30 mouse cellular contexts compared by ENCODE assay signal in genomic region chr2:164445399-164446085, GRCm38 (mm10). TPM values are rescaled to one million over a fixed set of nuclear protein-coding genes. Genes with fewer than 3 reads are reported as not detected.
A peak's percentile ranks its signal among the peaks of the same experiment; 100 is the strongest.
DNase-seq lines count a peak whose midpoint lies in the region; ATAC-seq and TF ChIP-seq lines count a peak whose summit lies in the region.
"Had no signal": no experiment of that assay in that cellular context is flagged by ENCODE, and none has a peak within 500 bp of the region (broad histone marks: within the 10 kb centered on the region; RNA-seq: fewer than 3 reads in every experiment).

No protein-coding gene starts in this region.

- WGBS in kidney, adult 2 months = 78% methylated on average over 3 of the region's 3 CpGs
- WGBS in liver, embryonic 13.5 days (ENCODE audit: insufficient replicate concordance) = 55% methylated on average over 3 of the region's 3 CpGs
- 54% methylated on average over 3 of the region's 3 CpGs for WGBS in liver, embryonic 12.5 days (ENCODE audit: insufficient replicate concordance)
- 42% methylated on average over 3 of the region's 3 CpGs for WGBS in liver, postnatal 0 days (ENCODE audit: insufficient replicate concordance)

- ATAC-seq in liver, embryonic 13.5 days (ENCODE audit: low read depth) = no peak
- ATAC-seq in liver, embryonic 12.5 days = no peak
- peak; percentile 76 for ATAC-seq in liver, postnatal 0 days
- ATAC-seq: CD4-positive, CD25-positive, alpha-beta regulatory T cell, adult 4 months; forebrain, embryonic 14.5 days; forebrain, embryonic 16.5 days; Patski had no signal

- no peaks in the 10 kb centered on the region for H3K27me3 ChIP-seq in kidney, adult 2 months (replicated peaks; ENCODE audit: control insufficient read depth, insufficient read depth, low read length)
- peaks cover 50% of the 10 kb centered on the region for H3K27me3 ChIP-seq in liver, embryonic 13.5 days
- peaks cover 52% of the 10 kb centered on the region for H3K27me3 ChIP-seq in liver, embryonic 12.5 days (replicated peaks)
- H3K27me3 ChIP-seq in ES-Bruce4 (ENCODE audit: control insufficient read depth, insufficient read depth, low read length, poor library complexity, severe bottlenecking) = no peaks in the 10 kb centered on the region
- H3K27me3 ChIP-seq in liver, postnatal 0 days (ENCODE audit: insufficient read depth, low read length) = 0 out of 2 replicates have a peak, but pooled peaks cover 6% of the 10 kb centered on the region
- H3K27me3 ChIP-seq: embryonic facial prominence, embryonic 13.5 days; embryonic facial prominence, embryonic 15.5 days; Patski had no signal

- H3K4me2 ChIP-seq in liver, embryonic 13.5 days = no peak overlapping the region
- H3K4me2 ChIP-seq in liver, embryonic 12.5 days = no peak overlapping the region
- 0 out of 2 replicates have a peak overlapping the region, but pooled peaks have one; percentile 27 for H3K4me2 ChIP-seq in liver, postnatal 0 days (ENCODE audit: low read depth, low read length)
- H3K4me2 ChIP-seq: embryonic facial prominence, embryonic 13.5 days; embryonic facial prominence, embryonic 15.5 days; forebrain, embryonic 12.5 days had no signal

- TF ChIP-seq EP300 in ES-Bruce4 (IDR thresholded peaks at IDR 0.05; ENCODE audit: insufficient read depth, low read depth, low read length) = no peak
- peak; percentile 61; the same call in 1 of the 2 replicates for TF ChIP-seq EP300 in liver, postnatal 0 days (IDR thresholded peaks at IDR 0.05; ENCODE audit: low read depth)

- peaks cover 8% of the 10 kb centered on the region; the same call in 1 of the 2 replicates for H3K4me1 ChIP-seq in kidney, adult 2 months (ENCODE audit: control insufficient read depth, insufficient read depth, low read length)
- H3K4me1 ChIP-seq in liver, embryonic 13.5 days (replicated peaks) = peaks cover 5% of the 10 kb centered on the region
- H3K4me1 ChIP-seq in liver, embryonic 12.5 days = 0 out of 2 replicates have a peak, but pooled peaks cover 4% of the 10 kb centered on the region
- peaks cover 5% of the 10 kb centered on the region for H3K4me1 ChIP-seq in ES-Bruce4 (ENCODE audit: control insufficient read depth, insufficient read depth, low read length)
- H3K4me1 ChIP-seq in liver, postnatal 0 days (ENCODE audit: insufficient read depth) = no peaks in the 10 kb centered on the region

- H3K9me3 ChIP-seq in liver, embryonic 13.5 days (replicated peaks) = no peaks in the 10 kb centered on the region
- H3K9me3 ChIP-seq in liver, embryonic 12.5 days (replicated peaks) = no peaks in the 10 kb centered on the region
- no peaks in the 10 kb centered on the region for H3K9me3 ChIP-seq in ES-Bruce4 (replicated peaks; ENCODE audit: control insufficient read depth, insufficient read depth, low read length, poor library complexity, severe bottlenecking)
- no peaks in the 10 kb centered on the region for H3K9me3 ChIP-seq in liver, postnatal 0 days (ENCODE audit: low read length)
- H3K9me3 ChIP-seq: embryonic facial prominence, embryonic 13.5 days; embryonic facial prominence, embryonic 15.5 days; forebrain, embryonic 10.5 days; forebrain, embryonic 12.5 days; G1E had no signal

- no peak for TF ChIP-seq CTCF in kidney, adult 2 months (conservative IDR thresholded peaks at IDR 0.05; ENCODE audit: insufficient read depth, insufficient read length, low read depth, low read length)
- TF ChIP-seq CTCF in ES-Bruce4 (IDR thresholded peaks at IDR 0.05; ENCODE audit: low read depth, low read length) = no peak
- no peak for TF ChIP-seq CTCF in liver, postnatal 0 days (IDR thresholded peaks at IDR 0.05; ENCODE audit: low read depth)

- no peak for TF ChIP-seq POLR2A in kidney, adult 2 months (IDR thresholded peaks at IDR 0.05; ENCODE audit: low read depth, low read length)
- TF ChIP-seq POLR2A in ES-Bruce4 (IDR thresholded peaks at IDR 0.05; ENCODE audit: insufficient read depth, low read length) = no peak

- H3K9ac ChIP-seq in liver, embryonic 13.5 days = no peak overlapping the region
- H3K9ac ChIP-seq in liver, embryonic 12.5 days = no peak overlapping the region
- peak overlapping the region; percentile 28; the same call in 1 of the 2 replicates for H3K9ac ChIP-seq in ES-Bruce4 (ENCODE audit: low read depth, poor library complexity, severe bottlenecking)
- no peak overlapping the region for H3K9ac ChIP-seq in liver, postnatal 0 days (replicated peaks)
- H3K9ac ChIP-seq: embryonic facial prominence, embryonic 13.5 days; embryonic facial prominence, embryonic 15.5 days; forebrain, embryonic 12.5 days had no signal

- 0 out of 2 replicates have a peak overlapping the region, but pooled peaks have one; percentile 8 for H3K27ac ChIP-seq in kidney, adult 2 months (ENCODE audit: insufficient read depth, low read depth, low read length)
- peak overlapping the region; percentile 29; the same call in 1 of the 2 replicates for H3K27ac ChIP-seq in liver, embryonic 13.5 days
- H3K27ac ChIP-seq in liver, embryonic 12.5 days = no peak overlapping the region
- peak overlapping the region; percentile 70 for H3K27ac ChIP-seq in ES-Bruce4 (ENCODE audit: insufficient read depth, low read length)
- peak overlapping the region; percentile 89 for H3K27ac ChIP-seq in liver, postnatal 0 days (ENCODE audit: low read depth)
- H3K27ac ChIP-seq: embryonic facial prominence, embryonic 13.5 days; embryonic facial prominence, embryonic 15.5 days; forebrain, embryonic 10.5 days; forebrain, embryonic 12.5 days had no signal

- no peak for DNase-seq in kidney, adult 2 months
- no peak for DNase-seq in kidney, postnatal 36 days
- DNase-seq in liver, embryonic 13.5 days = no peak
- DNase-seq in liver, postnatal 0 days = no peak
- DNase-seq in lung, postnatal 25 days (ENCODE audit: low spot score) = no peak
- DNase-seq: adrenal gland, adult 2 months; adrenal gland, postnatal 10 days; adrenal gland, postnatal 25 days; B cell, adult 2 months; cerebellum, adult 11 months; cerebellum, adult 18-20 months; cerebellum, adult 8-10 months; cerebellum, adult 9-11 months; cerebellum, postnatal 14 days; cerebellum, postnatal 36 days; embryo, embryonic 11 days had no signal

- H3K4me3 ChIP-seq in kidney, adult 2 months (ENCODE audit: insufficient read depth, low read depth, low read length) = no peak overlapping the region
- H3K4me3 ChIP-seq in liver, embryonic 13.5 days (replicated peaks) = no peak overlapping the region
- H3K4me3 ChIP-seq in liver, embryonic 12.5 days = no peak overlapping the region
- H3K4me3 ChIP-seq in ES-Bruce4 (ENCODE audit: low read depth, low read length) = no peak overlapping the region
- H3K4me3 ChIP-seq in liver, postnatal 0 days (ENCODE audit: low read depth, low read length) = no peak overlapping the region
- H3K4me3 ChIP-seq: embryonic facial prominence, embryonic 13.5 days; embryonic facial prominence, embryonic 15.5 days; erythroblast, embryonic 14.5 days; forebrain, embryonic 10.5 days; forebrain, embryonic 12.5 days had no signal

- no peaks in the 10 kb centered on the region for H3K36me3 ChIP-seq in kidney, adult 2 months (ENCODE audit: control insufficient read depth, insufficient read depth, low read length)
- no peaks in the 10 kb centered on the region for H3K36me3 ChIP-seq in liver, embryonic 13.5 days
- no peaks in the 10 kb centered on the region for H3K36me3 ChIP-seq in liver, embryonic 12.5 days
- no peaks in the 10 kb centered on the region for H3K36me3 ChIP-seq in ES-Bruce4 (ENCODE audit: control insufficient read depth, insufficient read depth, low read length, poor library complexity, severe bottlenecking)
- H3K36me3 ChIP-seq in liver, postnatal 0 days (replicated peaks; ENCODE audit: insufficient read depth, low read length) = no peaks in the 10 kb centered on the region
- H3K36me3 ChIP-seq: embryonic facial prominence, embryonic 13.5 days; embryonic facial prominence, embryonic 15.5 days; forebrain, embryonic 10.5 days; forebrain, embryonic 12.5 days; G1E had no signal

RNA-seq across cellular contexts. Expression of gene Sdc4, which starts 1.9 kb away (rescaled TPM):
- 194 and 212 TPM in 2 replicates for polyA plus RNA-seq in kidney, adult 2 months (2012; rRNA removed)
- 33.6 and 37.0 TPM in 2 replicates for polyA plus RNA-seq in liver, embryonic 13.5 days (2015; fragmentation: Nextera tagmentation; extraction: Ambion mirVana)
- 31.3 and 31.8 TPM in 2 replicates for polyA plus RNA-seq in liver, embryonic 12.5 days (2016; fragmentation: Nextera tagmentation; extraction: Ambion mirVana)
- polyA plus RNA-seq in ES-Bruce4 (2011; ENCODE audit: insufficient read depth, insufficient read length, low read depth, missing spikeins) = 212 and 213 TPM in 2 replicates
- polyA plus RNA-seq in liver, postnatal 0 days (2015; fragmentation: Nextera tagmentation; extraction: Ambion mirVana) = 194 and 208 TPM in 2 replicates
- polyA plus RNA-seq: G1E had no signal

RNA-seq across cellular contexts. Expression of gene Sys1, which starts 11.2 kb away (rescaled TPM):
- 94.5 and 122 TPM in 2 replicates for polyA plus RNA-seq in kidney, adult 2 months (2012; rRNA removed)
- 28.5 and 33.2 TPM in 2 replicates for polyA plus RNA-seq in liver, embryonic 13.5 days (2015; fragmentation: Nextera tagmentation; extraction: Ambion mirVana)
- polyA plus RNA-seq in liver, embryonic 12.5 days (2016; fragmentation: Nextera tagmentation; extraction: Ambion mirVana) = 36.1 and 37.9 TPM in 2 replicates
- polyA plus RNA-seq in ES-Bruce4 (2011; ENCODE audit: insufficient read depth, insufficient read length, low read depth, missing spikeins) = 13.3 and 19.8 TPM in 2 replicates
- polyA plus RNA-seq in liver, postnatal 0 days (2015; fragmentation: Nextera tagmentation; extraction: Ambion mirVana) = 43.5 and 46.2 TPM in 2 replicates

RNA-seq across cellular contexts. Expression of gene Gm20458, which starts 15.2 kb away (rescaled TPM):
- 22.1 and 23.4 TPM in 2 replicates for polyA plus RNA-seq in kidney, adult 2 months (2012; rRNA removed)
- 5.3 and 5.7 TPM in 2 replicates for polyA plus RNA-seq in liver, embryonic 13.5 days (2015; fragmentation: Nextera tagmentation; extraction: Ambion mirVana)
- polyA plus RNA-seq in liver, embryonic 12.5 days (2016; fragmentation: Nextera tagmentation; extraction: Ambion mirVana) = 4.7 and 5.2 TPM in 2 replicates
- 2.3 TPM in 1 of 2 replicates, not detected in the other for polyA plus RNA-seq in ES-Bruce4 (2011; ENCODE audit: insufficient read depth, insufficient read length, low read depth, missing spikeins)
- 5.8 and 6.1 TPM in 2 replicates for polyA plus RNA-seq in liver, postnatal 0 days (2015; fragmentation: Nextera tagmentation; extraction: Ambion mirVana)
- polyA plus RNA-seq: CD4-positive, CD25-positive, alpha-beta regulatory T cell, adult 4 months; erythroblast, embryonic 14.5 days had no signal

RNA-seq across cellular contexts. Expression of gene Trp53tg5, which starts 28.0 kb away (rescaled TPM):
- polyA plus RNA-seq in kidney, adult 2 months (2012; rRNA removed) = 0.10 TPM in 1 of 2 replicates, not detected in the other
- not detected in 2 replicates for polyA plus RNA-seq in liver, embryonic 13.5 days (2015; fragmentation: Nextera tagmentation; extraction: Ambion mirVana)
- polyA plus RNA-seq in liver, embryonic 12.5 days (2016; fragmentation: Nextera tagmentation; extraction: Ambion mirVana) = not detected in 2 replicates
- not detected in 2 replicates for polyA plus RNA-seq in ES-Bruce4 (2011; ENCODE audit: insufficient read depth, insufficient read length, low read depth, missing spikeins)
- not detected in 2 replicates for polyA plus RNA-seq in liver, postnatal 0 days (2015; fragmentation: Nextera tagmentation; extraction: Ambion mirVana)
- polyA plus RNA-seq: adrenal gland, adult 2 months; brain, embryonic 14.5 days; CD4-positive, CD25-positive, alpha-beta regulatory T cell, adult 4 months; embryonic facial prominence, embryonic 11.5 days; embryonic facial prominence, embryonic 13.5 days; embryonic facial prominence, embryonic 15.5 days; erythroblast, embryonic 14.5 days; forebrain, embryonic 10.5 days; forebrain, embryonic 12.5 days; forebrain, embryonic 14.5 days; forebrain, embryonic 16.5 days; G1E had no signal

RNA-seq across cellular contexts. Expression of gene Dbndd2, which starts 40.4 kb away (rescaled TPM):
- polyA plus RNA-seq in kidney, adult 2 months (2012; rRNA removed) = 36.8 and 43.6 TPM in 2 replicates
- polyA plus RNA-seq in liver, embryonic 13.5 days (2015; fragmentation: Nextera tagmentation; extraction: Ambion mirVana) = 0.79 and 1.9 TPM in 2 replicates
- polyA plus RNA-seq in liver, embryonic 12.5 days (2016; fragmentation: Nextera tagmentation; extraction: Ambion mirVana) = 0.94 and 1.7 TPM in 2 replicates
- 6.4 and 7.1 TPM in 2 replicates for polyA plus RNA-seq in ES-Bruce4 (2011; ENCODE audit: insufficient read depth, insufficient read length, low read depth, missing spikeins)
- polyA plus RNA-seq in liver, postnatal 0 days (2015; fragmentation: Nextera tagmentation; extraction: Ambion mirVana) = 2.7 TPM in 2 replicates
